Mouse (Mus musculus) thymus, postnatal 10 days (tissue): Measurements from ENCODE around the gene Prmt2.

ENCODE experiments used
- DNase-seq, 2 experiments: peaks; one replicate each; pipeline ENCODE4 v3.0.0; 2021; ENCODE audit warnings: low spot score in 2 of 2

The Prmt2 gene

GRCm38 (mm10) chr10:76218240-76218639, 19.4 kb downstream of the Prmt2 start:
- DNase-seq: no peak

GRCm38 (mm10) chr10:76217056-76217455, 20.6 kb downstream of the Prmt2 start:
- DNase-seq: no peak

- DNase-seq: no peak
These were observed 23.5 kb downstream of the Prmt2 start for GRCm38 (mm10) chr10:76214161-76214560.

GRCm38 (mm10) chr10:76212121-76212520, 25.5 kb downstream of the Prmt2 start:
- no peak for DNase-seq

GRCm38 (mm10) chr10:76210806-76211205, 26.9 kb downstream of the Prmt2 start:
- DNase-seq: no peak

- DNase-seq: no peak
These were observed 28.4 kb downstream of the Prmt2 start for GRCm38 (mm10) chr10:76209241-76209640.

- DNase-seq: no peak
These were observed 30.3 kb downstream of the Prmt2 start for GRCm38 (mm10) chr10:76207262-76207796.

GRCm38 (mm10) chr10:76203798-76204283, 33.8 kb downstream of the Prmt2 start:
- DNase-seq: peak in 1 of 2 experiments; percentile 26

- peak; percentile 6 to 70 for DNase-seq
These were observed 35.7 kb downstream of the Prmt2 start for GRCm38 (mm10) chr10:76201978-76202377.

GRCm38 (mm10) chr10:76201416-76201815, 36.2 kb downstream of the Prmt2 start:
- DNase-seq: no peak

GRCm38 (mm10) chr10:76188010-76188409, 49.7 kb downstream of the Prmt2 start:
- DNase-seq: no peak

GRCm38 (mm10) chr10:76185216-76185615, 52.4 kb downstream of the Prmt2 start:
- no peak for DNase-seq

- DNase-seq: no peak
These were observed 62.8 kb downstream of the Prmt2 start for GRCm38 (mm10) chr10:76174899-76175298.

GRCm38 (mm10) chr10:76158009-76158408, 79.7 kb downstream of the Prmt2 start:
- DNase-seq: no peak

- no peak for DNase-seq
These were observed 80.1 kb downstream of the Prmt2 start for GRCm38 (mm10) chr10:76157528-76157927.
